Mouse (Mus musculus) T-cell, adult 2 months (primary cell): Measurements from ENCODE around the gene Akr7a5.

ENCODE experiments used
- DNase-seq: peaks from one replicate; pipeline ENCODE4 v3.0.0; 2022; ENCODE audit warnings: low spot score

Gene Akr7a5

GRCm38 (mm10) chr4:139352832-139353231, 42.3 kb downstream of the Akr7a5 start:
- DNase-seq: no peak

- no peak for DNase-seq
Observed at GRCm38 (mm10) chr4:139357211-139357610, 46.7 kb downstream of the Akr7a5 start.

- no peak for DNase-seq
Observed at GRCm38 (mm10) chr4:139360761-139361548, 50.4 kb downstream of the Akr7a5 start.

GRCm38 (mm10) chr4:139367336-139367735, 56.8 kb downstream of the Akr7a5 start:
- DNase-seq: no peak
